Mouse (Mus musculus) ovary, postnatal 10 days (tissue): ENCODE measurements at regions not wholly inside any gene's neighbourhood (a gene's known extent, or its start where the extent isn't known, plus 50 kb on each side); places are given as distances from the start of the nearest gene placed in this dataset.
"Not testable (repeated sequence)": the region's sequence is repeated elsewhere in the genome, so short reads cannot be mapped to it uniquely, and the experiment has no call there.

Experiments used
- DNase-seq: peaks from one replicate; pipeline ENCODE4 v3.0.0; 2022; ENCODE audit warnings: low spot score

DNA sequence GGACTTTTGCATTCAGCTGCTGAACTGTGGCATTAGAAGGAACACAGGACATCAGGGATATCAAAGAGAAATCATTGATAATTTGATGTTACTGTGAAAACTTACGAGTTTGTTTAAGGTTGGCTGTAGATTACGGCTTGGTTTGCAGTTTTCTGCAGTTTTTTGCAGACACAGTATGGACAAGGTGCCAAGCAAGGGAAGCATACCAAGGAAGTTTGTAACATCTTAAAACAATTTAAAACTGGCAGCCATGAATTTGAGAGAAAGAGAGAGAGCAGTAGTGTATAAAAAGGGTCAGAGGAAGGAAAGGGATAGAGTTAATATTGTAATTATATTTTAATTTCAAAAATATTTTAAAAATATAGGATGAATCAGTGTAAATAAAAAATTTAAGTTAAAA is 453.4 kb upstream of the Adamts5 start:
- no peak for DNase-seq

DNA sequence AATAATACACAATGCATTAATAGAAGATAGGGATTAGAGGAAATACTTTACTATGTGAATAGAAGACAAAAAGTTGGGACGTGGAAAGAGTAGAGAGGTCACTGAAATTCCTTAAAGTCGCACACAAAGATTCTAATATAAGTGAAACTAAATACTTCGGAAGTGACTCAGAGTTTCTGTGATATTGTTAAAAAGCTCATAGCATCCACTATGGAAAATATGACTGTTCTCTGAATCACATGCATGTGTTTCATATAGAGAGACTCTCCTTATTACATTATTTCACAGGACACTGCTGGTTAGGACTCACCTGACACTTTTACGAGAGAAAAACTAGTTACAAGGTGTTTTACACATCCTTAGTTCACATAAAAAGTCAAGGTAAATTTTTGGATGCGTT is 446.1 kb upstream of the Adamts5 start:
- no peak for DNase-seq

DNA sequence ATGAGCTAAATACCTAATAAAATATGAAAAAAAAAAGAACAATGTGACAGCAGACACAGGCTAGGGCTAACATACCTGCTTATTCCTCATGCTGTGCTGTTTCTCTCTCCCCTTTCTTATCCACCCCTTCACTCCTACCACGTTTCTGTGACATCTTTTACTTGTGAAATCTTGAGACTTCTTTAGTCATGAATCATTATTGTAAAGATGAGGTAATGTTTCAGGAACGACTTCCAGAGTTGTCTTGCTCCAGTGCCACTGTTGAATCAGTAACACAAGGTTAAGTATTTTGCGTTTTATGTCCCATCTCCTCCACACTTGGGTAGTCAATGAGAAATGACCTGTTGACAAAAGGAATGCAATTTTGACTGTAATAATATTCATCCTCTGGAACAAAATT is 445.3 kb upstream of the Adamts5 start:
- DNase-seq, result no peak

DNA sequence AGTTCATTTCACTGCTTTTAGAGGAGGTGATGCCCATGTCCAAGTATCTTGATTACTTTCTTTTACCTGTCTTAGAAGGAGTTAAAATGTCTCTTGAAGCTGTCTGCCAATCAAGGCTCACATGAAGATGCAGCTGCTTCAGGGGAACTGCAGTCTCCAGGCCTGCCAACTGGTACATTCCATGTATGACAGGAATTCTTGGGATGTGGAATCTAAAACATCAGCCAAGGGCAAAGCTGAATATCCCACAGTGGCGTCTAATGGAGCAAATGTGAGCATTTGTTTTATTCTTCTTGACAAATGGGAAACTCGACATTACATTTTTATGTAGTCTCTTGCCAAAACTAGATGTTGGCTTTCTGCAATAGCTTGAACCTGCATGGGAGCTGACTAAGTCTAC is 438.7 kb upstream of the Adamts5 start:
- DNase-seq, result no peak

DNA sequence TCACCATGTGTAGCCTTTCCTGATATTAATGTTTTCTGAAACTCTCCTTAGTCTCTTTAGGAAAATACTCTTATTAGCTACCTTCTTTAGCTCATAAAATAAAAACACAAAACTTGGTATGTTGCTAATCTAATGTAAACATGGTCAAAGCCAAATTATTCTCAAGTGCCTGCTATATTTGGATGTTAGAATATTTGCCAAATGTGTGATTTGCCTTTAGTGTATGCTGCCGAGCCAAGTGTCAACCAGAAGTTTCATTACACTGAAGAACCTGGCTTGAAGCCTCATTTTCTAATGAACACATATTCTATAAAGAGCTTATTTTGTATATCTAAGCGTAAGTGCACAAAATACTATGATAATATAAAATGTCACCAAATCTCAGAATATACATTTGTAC is 423.8 kb upstream of the Adamts5 start:
- no peak for DNase-seq

DNA sequence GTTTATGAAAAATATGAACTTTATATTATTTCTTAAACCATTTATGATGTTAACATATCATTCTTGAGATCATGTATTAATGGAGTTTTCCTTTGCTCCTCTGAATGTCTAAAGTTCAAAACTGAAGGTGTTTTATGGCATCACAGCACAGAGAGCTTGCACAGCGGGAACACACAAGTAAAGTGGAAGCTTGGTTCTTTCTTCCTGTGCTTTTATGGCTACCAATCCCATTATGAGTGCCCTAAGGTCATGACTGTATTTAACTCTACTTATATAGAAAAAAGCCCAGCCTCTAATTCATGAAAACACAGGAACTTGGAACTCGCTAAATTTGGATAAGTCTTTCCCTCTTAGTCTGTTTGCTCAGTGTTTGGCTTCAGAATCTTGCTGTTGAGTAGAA is 417.3 kb upstream of the Adamts5 start:
- DNase-seq, result no peak

DNA sequence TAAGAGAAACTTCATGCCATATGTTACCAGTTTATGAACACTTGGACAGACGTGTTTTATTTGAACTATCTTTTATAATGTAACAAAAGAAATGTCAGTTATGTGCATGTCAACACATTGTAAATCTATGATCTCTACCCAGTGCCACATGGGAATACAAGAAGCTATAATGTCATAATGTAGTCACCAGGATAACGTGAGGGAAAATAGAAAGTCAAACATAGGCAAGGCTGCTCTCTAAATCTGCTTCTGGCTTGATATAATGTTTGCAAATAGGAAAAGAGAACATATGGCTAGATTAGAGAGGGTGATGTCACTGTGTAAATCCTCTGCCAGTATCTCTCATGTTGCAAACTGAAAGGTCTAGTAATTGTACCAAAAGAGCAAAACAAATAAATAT is 408.1 kb upstream of the Adamts5 start:
- no peak for DNase-seq

DNA sequence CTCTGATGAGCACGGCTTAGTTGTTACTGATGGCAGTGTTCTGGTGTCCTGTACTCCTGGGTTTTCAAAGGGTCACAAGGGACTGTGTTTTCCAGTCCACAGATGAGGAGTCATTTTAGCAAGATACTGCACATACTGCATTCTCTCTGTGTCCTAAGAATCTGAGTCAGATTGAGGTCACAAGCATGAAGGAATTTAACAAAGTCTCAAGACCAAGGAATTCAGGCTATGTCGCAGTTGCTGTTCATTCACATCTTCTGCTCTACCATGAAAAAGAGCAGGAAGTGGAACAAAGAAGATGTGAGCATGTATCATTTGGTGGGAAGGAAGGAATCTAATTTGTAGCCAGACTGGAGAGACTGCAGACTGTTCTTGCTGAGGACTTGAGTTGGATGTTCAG is 402.2 kb upstream of the Adamts5 start:
- DNase-seq, result no peak

DNA sequence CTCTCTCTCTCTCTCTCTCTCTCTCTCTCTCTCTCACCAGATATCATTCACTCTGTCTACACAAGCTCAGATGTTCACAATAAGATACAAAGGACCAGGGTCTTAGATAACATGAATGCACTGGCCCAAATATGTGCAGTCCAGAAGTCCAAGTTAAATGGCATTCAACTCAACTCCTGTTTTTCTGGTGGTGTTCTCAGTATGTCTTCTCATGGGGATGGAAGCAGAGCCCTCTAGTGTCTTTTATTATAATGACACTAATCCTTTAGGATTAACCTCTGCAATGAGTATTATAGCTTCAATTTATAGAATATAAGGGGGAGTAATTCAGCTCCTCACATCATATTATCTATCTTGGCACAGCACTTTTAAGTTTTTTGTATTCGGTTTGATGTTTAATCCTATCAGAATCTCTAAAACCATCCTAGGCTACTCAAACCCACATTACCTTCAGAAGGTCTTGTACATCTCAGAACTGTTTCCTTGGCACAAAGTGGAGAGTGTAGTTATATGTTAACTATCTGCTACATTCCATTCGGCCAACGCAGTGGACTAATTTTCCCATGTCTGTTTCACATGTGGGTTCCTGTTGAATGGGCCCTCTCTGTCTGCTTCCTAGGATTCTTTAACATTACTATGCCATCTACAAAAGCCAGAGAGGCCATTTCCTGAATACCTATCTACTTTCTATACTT is 401.0 kb upstream of the Adamts5 start:
- DNase-seq, result no peak

DNA sequence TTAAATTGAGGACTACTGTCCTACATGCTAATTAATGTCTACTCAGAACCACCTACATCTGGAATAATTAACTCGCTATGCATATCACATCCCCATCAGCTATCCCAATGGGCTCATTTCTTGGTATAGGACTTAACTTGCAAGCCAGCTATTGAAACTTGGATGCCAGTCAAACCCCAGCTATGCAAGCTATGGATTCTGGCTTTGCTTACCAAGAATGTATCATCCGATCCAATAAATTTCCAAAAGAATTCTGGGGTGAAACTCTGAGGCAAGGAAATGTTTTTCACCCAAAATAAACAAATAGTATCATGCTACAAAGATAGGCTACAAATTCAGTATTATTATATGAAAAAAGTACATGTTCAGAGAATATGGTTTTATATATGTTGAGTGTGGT is 392.8 kb upstream of the Adamts5 start:
- no peak for DNase-seq

DNA sequence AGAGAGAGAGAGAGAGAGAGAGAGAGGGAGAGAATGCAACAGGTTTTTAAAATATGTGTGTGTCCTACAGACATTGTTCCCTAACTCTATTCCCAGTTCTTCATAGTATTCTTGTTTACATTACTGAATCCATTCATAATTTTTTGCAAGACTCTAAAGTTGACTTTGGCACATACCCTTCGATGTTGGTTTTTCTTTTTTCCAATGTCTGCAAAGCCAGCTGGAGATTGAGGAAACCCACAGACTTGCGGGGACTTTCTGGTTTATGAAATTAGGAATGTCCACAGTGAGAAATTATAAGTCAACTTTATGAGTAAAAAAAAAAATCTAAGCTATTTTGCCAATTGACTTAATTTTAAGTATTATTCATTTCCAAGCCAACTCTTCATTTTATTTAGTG is 379.7 kb upstream of the Adamts5 start:
- no peak for DNase-seq

DNA sequence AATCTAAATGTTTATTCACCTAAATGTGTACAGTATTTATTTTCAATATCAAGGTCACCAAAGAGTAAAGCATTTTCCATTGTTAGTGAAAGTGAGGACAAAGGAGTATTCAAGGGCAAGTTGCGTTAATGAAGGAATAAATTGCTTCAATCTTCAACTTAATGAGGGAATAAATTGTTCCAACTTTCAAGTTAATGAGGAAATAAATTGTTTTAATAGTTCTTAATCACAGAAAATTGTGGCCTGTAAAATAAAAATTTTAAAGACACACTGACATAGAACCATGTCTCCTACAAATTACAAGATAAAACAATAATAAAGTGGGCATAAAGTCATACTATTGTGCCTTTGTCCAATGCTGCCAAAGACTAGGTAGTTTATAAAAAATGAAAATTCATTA is 375.4 kb upstream of the Adamts5 start:
- no peak for DNase-seq

DNA sequence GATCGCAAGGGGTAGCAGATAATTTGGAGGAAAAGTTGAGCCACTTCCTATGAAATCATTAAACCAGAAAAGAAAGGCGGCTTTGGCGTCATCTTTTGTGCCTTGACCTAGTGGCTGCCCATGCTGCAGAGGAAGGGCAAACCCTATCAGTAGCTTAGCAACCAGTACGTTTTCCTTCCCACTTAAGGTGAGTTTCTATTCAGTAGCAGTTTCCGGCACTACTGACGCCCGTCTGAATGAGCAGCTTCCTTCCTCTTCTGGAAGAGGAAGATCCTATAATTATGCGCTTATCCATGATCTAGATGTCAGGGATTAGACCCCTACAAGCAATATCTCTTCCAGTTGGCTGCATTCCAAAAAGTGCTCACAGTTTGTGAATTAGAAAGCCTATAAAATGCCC is 360.0 kb upstream of the Adamts5 start:
- no peak for DNase-seq

DNA sequence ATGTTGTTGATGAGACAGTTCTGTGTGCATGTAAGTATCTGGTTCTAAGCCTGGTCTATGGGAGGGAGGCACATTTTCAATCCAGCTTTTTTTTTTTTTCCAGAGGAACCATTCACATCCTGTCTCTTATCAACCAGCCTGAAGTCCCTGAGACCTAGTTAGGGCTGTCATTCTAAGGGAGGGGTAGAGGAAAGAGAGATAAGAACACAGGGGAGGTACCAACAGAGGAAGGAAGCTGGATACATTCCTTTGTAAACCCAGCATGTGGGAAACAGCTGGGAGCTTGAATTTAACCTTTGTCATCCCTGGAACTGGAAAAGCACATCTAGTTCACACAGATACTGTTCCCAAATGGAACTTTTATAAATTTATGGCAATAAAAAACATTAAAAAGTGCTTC is 351.0 kb upstream of the Adamts5 start:
- no peak for DNase-seq

DNA sequence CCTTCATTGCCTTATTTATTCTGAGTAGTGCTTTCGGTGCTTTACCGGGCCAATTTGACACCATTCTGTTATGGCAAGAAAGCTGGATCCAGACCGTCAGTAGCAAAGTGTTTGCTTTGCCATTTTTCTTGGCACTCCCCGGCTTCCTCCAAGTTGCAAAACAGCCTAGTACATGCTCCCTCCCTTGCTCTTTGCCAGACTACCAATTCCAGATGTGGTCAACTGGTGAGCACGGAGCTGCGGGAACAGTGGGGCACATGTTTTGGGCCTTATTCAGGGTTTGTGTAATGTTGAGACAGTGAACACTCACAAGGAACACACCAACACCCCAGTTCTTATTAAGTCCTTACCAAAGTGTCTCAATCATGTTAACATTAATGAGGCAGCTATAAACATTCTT is 348.4 kb upstream of the Adamts5 start:
- no peak for DNase-seq

DNA sequence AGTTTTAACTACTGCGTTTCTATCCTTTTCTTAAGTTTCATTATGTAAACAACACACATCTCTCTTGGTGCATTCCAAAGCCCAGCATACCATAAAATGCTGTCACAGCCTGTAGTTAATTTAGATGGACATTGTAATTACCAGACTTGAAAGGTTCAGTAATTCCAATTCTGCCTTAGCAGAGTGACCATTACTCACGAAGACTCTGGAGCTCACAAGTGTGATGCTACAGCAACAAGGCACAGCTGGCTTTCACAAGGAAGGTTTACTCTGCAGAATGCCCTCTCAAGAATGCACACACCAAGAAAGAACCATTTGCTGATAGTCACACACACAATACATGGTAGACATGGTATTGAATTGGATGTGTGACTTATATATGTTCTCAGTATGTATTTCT is 342.6 kb upstream of the Adamts5 start:
- no peak for DNase-seq

DNA sequence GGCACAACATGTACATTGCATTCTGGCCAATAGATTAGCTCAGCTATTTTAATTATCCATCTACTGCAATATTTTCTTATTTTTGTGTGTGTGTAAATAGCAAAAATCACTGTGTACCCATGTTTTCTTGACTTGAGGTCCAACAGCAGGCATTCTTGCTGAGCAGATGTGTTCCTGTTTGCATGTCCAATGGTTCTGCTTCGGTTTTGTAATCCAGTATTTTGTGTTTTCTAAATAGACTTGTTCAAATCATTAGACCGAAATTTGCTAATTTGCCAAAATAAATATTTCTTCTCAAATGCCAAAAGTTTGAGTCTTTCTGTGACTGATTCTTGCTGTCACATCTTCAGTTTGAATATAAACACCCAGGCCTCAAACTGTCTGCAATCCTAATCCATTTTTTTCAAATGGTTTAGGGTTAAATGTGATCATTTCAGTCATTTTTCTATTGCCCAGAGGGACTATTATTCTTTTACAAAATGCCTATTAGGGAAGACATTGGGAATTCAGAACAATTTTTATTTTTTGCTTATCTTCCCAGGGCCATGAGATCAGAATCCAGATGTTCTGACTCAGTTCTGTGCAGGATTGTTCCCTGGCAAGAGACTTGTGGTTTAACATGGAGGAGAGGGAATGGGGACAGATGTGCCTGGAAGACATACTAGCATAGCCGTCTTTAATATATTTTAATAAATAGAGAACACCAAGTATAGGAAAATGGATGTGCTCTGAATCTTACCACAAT is 341.3 kb upstream of the Adamts5 start:
- DNase-seq, result no peak

DNA sequence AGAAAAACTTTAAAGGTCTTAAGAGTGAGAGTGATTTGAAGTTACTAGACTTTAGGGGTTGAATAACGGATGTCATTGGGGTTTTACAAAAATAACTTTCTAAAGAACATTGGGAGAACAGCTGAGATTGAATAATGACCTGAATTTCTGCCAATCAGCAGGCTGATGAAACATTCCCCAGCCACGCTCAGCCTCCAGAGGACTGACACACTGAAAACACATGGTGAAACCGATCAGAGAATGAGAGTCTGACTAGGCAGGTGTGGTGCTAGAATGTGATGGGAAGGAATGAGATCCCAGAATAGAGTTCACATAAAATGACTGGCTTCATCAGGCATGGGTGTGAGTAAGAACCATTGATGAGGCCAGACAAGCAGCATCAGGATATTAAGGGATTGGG is 321.4 kb upstream of the Adamts5 start:
- DNase-seq, result no peak

DNA sequence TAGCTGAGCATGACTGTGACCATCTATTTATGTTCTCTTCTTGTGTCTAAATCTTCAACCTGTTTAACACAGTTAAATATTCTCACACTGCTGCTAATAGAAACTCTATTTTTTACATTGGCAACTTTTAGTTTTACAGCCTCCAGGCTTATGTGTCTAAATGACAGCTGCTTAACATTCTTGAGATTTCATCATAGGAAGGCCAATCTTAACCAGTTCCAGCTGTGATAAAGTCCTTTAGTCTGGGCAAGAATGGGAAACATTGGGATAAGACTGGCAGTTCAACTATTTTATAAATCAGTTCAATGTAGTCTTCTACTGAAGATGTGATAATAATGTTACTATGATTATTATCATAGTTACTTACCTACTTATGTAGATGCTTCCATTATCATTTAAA is 308.9 kb upstream of the Adamts5 start:
- DNase-seq, result no peak

DNA sequence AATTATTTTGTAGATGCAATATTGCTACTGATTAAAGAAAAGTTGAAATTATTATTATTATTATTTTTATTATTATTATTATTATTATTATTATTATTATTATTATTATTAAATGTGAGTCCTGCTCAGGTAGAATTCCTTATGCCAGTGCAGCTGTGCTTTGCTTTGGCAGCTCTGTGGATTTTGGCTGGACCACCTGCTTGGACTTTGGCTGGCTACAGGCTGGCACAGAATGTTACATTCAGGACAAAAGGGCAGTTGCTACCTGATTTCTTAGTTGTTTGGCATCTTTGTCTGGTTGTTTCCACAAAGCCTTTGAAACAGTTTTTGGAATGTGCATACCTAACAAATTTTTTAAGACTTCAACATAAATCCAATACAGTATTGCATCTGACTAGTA is 307.7 kb upstream of the Adamts5 start:
- no peak for DNase-seq

DNA sequence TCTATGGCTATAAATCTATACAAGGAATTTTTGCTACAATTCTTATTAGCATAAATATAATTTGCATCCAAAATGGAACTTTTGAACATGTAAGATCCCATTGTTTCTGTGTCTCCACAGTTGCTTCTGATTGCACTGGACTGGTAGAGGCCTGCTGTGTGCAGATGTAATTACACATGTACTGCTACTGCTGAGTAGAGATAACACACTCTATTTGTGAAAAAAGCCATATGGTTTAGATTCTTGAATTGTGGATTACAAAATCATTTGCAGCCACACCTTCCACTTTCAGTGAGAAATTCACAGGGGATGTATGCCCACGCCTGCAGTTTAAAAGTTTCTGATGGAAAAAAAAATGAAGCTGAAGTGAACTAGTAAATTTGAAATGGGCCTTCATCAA is 288.2 kb upstream of the Adamts5 start:
- no peak for DNase-seq

DNA sequence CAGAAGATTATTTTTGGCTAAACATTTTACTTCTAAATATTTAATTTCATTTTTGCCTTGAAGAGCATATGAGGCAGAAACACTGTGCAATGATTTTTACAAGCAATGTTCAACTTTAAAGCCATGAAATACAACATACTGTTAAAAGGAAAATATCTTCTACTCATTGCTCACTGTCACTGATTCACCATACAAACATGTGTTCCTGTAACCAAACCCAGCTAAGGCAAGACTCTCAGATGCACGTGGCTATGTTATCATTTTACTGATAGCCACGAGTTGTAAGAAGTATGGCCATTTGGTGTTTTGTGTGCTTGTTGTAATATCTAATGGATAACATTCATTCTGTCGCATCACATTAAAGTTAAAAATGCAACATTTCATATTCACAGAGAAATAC is 287.3 kb upstream of the Adamts5 start:
- DNase-seq, result no peak

DNA sequence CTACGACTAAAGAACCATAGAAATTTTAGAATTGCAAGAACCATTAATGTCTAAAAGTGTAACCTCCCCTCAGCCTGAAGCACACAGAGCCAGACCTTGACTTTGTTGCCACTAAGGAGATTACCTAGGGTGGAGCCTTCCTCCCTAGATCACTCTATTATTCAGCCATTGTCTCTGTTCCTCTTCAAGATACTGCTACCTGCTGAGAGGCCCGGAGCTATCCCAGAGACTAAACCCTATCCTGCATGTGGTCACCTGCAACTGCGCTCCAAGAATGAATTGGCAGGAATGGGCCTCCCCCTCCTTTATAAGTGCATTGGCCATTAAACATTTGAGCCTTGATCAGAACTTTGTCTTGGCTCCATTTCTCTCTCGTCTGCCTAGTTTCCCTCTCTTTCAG is 286.0 kb upstream of the Adamts5 start:
- not testable (repeated sequence) for DNase-seq
